Mouse (Mus musculus) testis, postnatal 14 days (tissue): ENCODE results near the gene Spag5.

Experiments used
- DNase-seq: peaks from one replicate; pipeline ENCODE4 v3.0.0; 2021; ENCODE audit warnings: low spot score

Spag5 gene

GRCm38 (mm10) chr11:78322860-78323259 is 21.5 kb downstream of the Spag5 start, which contains the start of gene Aldoc:
Gene Aldoc, plus strand, starts transcription at chr11:78322968.
- DNase-seq = peak; percentile 87

GRCm38 (mm10) chr11:78324000-78324785 is 22.9 kb downstream of the Spag5 start:
- DNase-seq = no peak

- DNase-seq = no peak
These were observed 23.6 kb downstream of the Spag5 start for GRCm38 (mm10) chr11:78324965-78325364.

GRCm38 (mm10) chr11:78327215-78327614 is 25.9 kb downstream of the Spag5 start:
- DNase-seq = no peak

DNA sequence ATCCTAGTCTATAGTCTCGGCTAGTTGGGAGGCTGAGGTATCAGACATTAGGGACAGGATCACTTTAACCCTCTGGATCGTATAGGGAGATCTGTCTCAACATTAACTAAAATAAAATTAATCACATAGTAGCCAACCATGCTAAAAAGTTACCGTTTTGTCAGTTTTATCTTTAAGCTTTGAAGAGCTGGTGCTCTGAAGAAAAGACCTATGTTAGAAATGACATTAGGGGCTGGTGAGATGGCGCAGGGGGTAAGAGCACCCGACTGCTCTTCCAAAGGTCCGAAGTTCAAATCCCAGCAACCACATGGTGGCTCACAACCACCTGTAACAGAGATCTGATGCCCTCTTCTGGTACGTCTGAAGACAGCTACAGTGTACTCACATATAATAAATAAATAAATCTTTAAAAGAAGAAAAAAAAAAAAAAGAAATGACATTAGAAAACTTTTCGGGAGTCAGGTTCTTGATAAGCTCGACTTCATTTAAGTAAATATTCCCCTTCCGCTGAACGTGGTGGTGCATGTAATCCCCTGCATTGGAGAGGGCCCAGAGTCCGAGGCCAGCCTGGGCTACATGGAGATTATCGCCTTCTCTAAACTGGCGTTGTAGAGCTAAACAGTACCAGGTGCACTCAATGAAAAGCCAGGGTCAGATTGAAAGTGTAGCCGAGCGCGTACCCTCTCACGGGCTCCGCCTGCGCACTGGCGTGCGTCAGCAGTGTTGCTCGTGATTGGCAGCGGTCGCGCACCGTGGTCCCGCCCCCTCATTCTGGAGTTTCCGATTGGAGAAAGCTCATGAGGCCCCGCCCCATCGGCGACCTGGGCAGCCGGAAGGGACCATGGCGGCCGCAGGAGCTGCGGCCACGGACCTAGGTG is 26.5 kb downstream of the Spag5 start, which contains the start of gene Pigs:
TSS of gene Pigs (plus strand) at position 782 of the 878 bp plus-strand sequence.
- DNase-seq = peak; percentile 96

DNA sequence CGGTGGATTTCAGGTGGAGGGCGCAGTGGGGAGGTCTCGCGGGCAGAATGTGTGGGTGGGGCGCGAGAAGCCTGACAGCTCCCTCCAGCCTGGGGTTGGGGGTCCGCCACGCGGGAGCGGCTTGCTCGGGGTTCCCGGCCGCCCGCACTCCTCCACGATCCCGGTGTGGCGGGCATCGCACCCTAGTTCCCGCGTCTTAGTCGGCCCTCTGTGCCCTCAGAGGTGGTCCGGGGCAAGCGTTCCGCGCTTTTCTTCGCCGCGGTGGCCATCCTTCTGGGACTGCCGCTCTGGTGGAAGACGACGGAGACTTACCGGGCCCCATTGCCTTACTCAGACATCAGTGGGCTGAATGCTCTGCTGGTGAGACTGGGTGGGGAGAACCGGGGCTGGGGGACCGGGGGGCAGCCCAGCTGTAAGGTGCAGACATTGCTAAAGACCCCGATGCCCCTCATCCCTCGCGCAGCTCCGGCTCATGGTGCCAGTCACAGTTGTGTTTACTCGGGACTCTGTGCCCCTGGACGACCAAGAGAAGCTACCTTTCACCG is 27.3 kb downstream of the Spag5 start:
- DNase-seq = no peak

DNA sequence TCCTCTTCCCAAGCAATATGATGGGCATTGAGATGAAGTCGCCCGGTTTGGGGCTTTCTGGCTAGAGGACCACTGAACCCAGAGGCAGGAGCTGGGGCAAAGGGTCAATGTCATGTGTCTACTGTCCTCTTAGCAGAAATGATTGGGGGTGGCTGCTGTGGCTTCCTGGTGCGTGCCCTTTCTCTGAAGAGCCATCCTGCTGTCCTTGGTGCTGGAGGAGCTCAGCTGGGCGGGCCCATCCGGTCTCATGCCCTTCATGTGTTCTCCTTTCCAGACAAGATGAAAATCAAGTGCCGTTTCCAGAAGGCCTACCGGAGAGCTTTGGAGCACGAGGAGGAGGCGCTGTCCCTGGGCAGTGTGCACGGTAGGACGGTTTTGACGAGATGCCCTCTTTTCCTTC is 31.3 kb downstream of the Spag5 start:
- no peak for DNase-seq

GRCm38 (mm10) chr11:78333992-78334391 is 32.7 kb downstream of the Spag5 start:
- DNase-seq = no peak

GRCm38 (mm10) chr11:78337040-78337439 is 35.7 kb downstream of the Spag5 start:
- no peak for DNase-seq

DNA sequence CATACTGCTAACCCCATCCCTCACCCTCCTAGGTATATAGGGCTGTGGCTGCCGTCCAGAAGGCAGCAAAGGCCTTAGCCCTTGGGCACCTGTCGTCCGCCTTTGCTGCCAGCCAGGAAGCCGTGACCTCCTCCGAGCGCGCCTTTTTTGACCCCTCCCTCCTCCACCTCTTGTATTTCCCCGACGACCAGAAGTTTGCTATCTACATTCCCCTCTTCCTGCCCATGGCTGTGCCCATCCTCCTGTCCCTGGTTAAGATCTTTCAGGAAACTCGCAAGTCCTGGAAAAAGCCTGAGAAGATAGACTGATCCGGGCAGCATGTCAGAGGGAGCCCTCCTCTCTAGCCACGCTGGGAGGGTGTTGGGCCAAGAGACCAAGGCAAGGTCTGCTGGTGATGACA is 40.4 kb downstream of the Spag5 start:
- DNase-seq = no peak

- DNase-seq = peak; percentile 81
These were observed 42.3 kb downstream of the Spag5 start, which contains the start of gene Unc119 for GRCm38 (mm10) chr11:78343381-78344327. Gene Unc119, plus strand, starts transcription at chr11:78343482.

DNA sequence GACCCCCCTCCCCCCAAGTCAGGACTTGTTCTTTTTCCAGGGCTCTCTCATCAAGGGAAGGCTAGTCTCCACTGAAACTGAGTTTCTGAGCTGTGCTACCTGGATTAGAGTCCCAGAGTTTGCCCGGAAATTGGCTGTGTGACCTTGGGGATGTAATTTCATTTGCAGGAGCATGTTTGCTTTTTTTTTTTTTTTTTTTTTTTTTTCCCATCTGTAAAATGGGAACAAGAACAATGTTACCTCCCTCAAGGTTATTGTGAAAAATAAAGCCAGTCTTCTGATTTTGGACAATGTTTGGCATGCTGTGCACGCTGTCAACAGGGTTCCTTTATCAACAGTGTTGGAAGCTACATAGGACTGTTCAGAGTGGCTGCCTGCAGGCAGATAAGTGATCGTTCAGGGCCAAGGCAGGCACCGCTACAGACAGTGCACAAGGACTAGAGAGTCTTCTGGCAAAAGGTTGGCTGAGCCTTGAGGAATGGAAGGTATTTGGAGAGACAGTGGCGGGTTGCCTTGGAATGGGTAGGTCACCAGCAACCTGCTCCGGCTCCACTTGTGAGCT is 43.1 kb downstream of the Spag5 start:
- DNase-seq = peak; percentile 64

GRCm38 (mm10) chr11:78344890-78345715 is 43.8 kb downstream of the Spag5 start:
- DNase-seq = peak; percentile 62

GRCm38 (mm10) chr11:78345801-78346200 is 44.5 kb downstream of the Spag5 start:
- DNase-seq = no peak

DNA sequence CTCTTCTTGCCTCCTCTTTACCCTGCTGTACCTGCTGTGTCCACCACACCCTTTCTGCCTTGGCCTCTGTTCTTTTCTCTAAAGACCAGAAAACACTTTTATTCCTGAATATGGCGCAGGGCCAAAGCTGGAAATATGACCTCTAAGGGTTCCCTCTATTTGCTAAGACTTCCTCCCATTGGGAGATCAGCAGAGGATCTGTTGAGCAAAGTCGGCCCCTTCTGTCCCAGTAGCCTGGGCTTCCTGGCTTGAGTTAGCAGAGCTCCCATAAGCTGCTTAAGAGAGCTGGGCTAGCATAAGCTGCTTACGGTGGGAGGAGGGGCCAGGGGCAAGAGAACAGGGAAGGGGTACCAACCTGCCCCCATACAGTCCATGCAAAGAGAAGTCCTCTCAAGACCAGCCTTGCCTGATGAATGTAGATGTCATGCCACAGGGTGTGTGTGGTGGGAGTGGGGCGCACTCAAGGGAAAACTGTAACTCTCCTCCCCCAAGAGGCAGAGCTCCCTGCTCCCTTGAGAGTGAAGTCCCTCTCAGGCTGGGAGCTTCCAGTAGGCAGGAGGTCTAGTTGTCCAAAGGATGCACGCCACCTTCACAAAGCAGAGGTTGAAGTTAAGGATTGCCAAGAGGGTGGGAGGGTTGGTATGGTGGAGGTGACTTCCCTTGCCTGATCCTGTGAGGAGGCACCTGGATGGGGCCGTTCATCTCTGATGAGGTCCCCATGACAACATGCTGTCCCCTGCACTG is 45.2 kb downstream of the Spag5 start:
- no peak for DNase-seq

- DNase-seq = peak; percentile 61
These were observed 45.9 kb downstream of the Spag5 start for GRCm38 (mm10) chr11:78347070-78347754.

- no peak for DNase-seq
These were observed 46.6 kb downstream of the Spag5 start for GRCm38 (mm10) chr11:78347908-78348307.

GRCm38 (mm10) chr11:78348474-78348873 is 47.1 kb downstream of the Spag5 start:
- DNase-seq = no peak
